Mouse (Mus musculus): ENCODE results near the gene Ten1. TPM values are rescaled to one million over a fixed set of nuclear protein-coding genes. Genes with fewer than 3 reads are reported as not detected.
A peak's percentile ranks its signal among the peaks of the same experiment; 100 is the strongest.

Gene Ten1
- 10 to 100 TPM; 19.2 to 21.9 TPM for total RNA-seq (2021)
- long read RNA-seq, experiment 1, transcript Ten1-201 (4 exons, 902 nt): major isoform, 18 of 24 reads
- long read RNA-seq, experiment 1, partial matches to known transcripts: 3 of 24 reads
- long read RNA-seq, experiment 1, other reads (novel, unspliced or antisense): 3 of 24 reads
- long read RNA-seq, experiment 2, transcript Ten1-201 (4 exons, 902 nt): major isoform, 16 of 20 reads
- long read RNA-seq, experiment 2, partial matches to known transcripts: 4 of 20 reads
- long read RNA-seq, experiment 2, other reads (novel, unspliced or antisense): 0 of 20 reads

GRCm38 (mm10) chr11:116198639-116199531 is at the start of gene Ten1, which contains the start of gene Acox1:
Gene Ten1, plus strand, starts transcription at chr11:116198855.
Gene Acox1, minus strand, starts transcription at chr11:116199045.
- intact Hi-C loops (cut with DNase I): no loop called here
- DNase-seq: peak; percentile 97

- no peak for DNase-seq
- intact Hi-C loops (cut with DNase I): no loop called here
These were observed 49.3 kb upstream of the Ten1 start for GRCm38 (mm10) chr11:116149341-116149740.

DNA sequence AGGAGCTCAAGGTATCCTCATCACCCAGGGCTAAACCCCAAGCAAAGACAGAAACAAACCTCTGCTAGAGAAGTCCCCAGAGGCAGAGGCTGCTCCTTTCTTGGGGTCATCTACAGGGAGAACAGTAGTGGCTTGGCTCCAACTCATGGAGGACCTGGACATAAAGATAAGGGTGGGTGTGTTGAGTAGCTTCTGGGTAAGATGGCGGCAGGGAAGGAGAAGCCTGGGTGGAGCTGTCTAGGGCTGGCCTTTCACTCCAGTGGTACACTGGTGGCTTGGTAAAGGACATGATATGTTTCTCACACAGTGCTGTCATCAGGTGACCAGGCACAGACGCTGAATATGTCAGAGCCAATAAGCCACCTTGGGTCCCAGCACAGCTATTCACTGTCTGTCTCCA is 47.7 kb upstream of the Ten1 start:
- intact Hi-C loops (cut with DNase I): no loop called here
- no peak for DNase-seq

GRCm38 (mm10) chr11:116161312-116161711 is 37.3 kb upstream of the Ten1 start:
- no peak for DNase-seq
- intact Hi-C loops (cut with DNase I): no loop called here

GRCm38 (mm10) chr11:116162146-116162545 is 36.5 kb upstream of the Ten1 start:
- no peak for DNase-seq
- intact Hi-C loops (cut with DNase I): no loop called here

- intact Hi-C loops (cut with DNase I): no loop called here
These were observed 35.7 kb upstream of the Ten1 start for GRCm38 (mm10) chr11:116163002-116163401.

GRCm38 (mm10) chr11:116167232-116167631 is 31.4 kb upstream of the Ten1 start:
- intact Hi-C loops (cut with DNase I): no loop called here

More at GRCm38 (mm10) chr11:116163002-116163401, 35.7 kb upstream of the Ten1 start:
- DNase-seq: no peak

DNA sequence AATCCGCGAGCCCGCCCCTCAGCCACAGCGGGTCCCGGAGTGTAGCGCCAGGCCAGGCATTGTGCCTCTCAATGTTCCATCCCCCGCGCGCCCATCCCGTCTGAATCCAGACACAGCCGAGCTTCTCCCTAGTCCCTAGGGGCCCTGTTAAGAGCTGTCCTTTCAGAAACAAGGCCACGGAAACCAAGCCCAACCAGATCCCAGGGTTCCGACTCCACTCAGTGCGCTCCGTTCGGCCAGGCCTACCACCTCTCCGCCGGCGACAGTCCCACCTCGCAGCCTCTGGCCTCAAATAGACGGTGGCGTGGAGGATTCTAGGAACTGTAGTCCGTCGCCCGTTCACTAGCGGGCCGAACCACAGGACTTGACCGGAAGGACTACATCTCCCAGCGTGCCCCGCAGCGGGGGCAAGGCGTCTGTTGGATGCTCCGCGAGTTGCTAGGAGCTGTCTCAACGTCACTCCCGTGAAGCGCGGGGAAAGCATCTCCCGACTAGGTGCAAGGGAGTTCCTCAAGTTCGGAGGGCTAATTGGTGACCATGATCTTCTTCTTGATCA is 30.7 kb upstream of the Ten1 start, which contains the start of gene Fbf1:
Gene Fbf1, minus strand, starts transcription at position 283 of the 556 bp plus-strand sequence.
- DNase-seq: peak; percentile 87 to 92
- intact Hi-C loops (cut with DNase I): no loop called here

More at GRCm38 (mm10) chr11:116167232-116167631, 31.4 kb upstream of the Ten1 start:
- DNase-seq: no peak

- intact Hi-C loops (cut with DNase I): no loop called here
- no peak for DNase-seq
These were observed 29.4 kb upstream of the Ten1 start for GRCm38 (mm10) chr11:116169214-116169613.

GRCm38 (mm10) chr11:116170003-116170800 is 28.5 kb upstream of the Ten1 start:
- intact Hi-C loops (cut with DNase I): no loop called here
- DNase-seq: no peak

DNA sequence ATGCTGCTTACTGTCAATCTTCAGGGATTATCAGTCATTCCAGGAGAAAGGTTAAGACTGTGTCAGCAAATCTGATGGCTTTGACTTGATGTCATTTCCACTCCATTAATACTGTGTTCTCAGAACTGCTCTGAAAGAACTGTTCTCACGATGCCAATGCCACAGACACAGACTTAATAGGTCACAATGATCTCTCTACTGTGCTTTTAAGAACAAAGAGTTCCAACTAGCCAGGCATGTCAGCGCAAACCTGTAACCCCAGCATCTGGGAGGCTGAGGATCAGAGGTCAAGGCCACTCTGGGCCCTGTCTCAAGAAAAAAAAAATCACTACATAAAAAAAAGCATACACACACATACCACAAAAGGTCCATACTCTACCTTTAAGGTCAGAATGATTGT is 26.7 kb upstream of the Ten1 start:
- intact Hi-C loops (cut with DNase I): no loop called here

GRCm38 (mm10) chr11:116174775-116175448 is 23.7 kb upstream of the Ten1 start:
- intact Hi-C loops (cut with DNase I): no loop called here
- DNase-seq: no peak

More for the DNA sequence above, 26.7 kb upstream of the Ten1 start:
- DNase-seq: no peak

DNA sequence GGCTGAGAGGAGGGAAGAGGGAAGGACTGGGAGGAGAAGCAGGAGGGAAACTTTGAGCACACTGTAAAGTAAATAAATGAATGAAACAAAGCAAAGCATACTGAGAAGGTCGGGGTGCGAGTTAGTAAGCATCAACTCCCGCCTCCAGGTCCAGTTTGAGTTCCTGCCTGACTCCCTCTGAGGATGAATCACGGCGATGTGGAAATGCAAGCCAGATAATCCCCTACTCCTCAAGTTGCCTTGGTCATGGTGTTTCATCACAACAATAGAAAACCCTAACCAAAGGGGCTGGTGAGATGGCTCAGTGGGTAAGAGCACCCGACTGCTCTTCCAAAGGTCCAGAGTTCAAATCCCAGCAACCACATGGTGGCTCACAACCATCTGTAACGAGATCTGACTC is 22.6 kb upstream of the Ten1 start:
- no peak for DNase-seq
- intact Hi-C loops (cut with DNase I): no loop called here

GRCm38 (mm10) chr11:116178411-116179121 is 20.1 kb upstream of the Ten1 start:
- intact Hi-C loops (cut with DNase I): no loop called here
- no peak for DNase-seq

- no peak for DNase-seq
These were observed 12.8 kb upstream of the Ten1 start for GRCm38 (mm10) chr11:116185836-116186235.

DNA sequence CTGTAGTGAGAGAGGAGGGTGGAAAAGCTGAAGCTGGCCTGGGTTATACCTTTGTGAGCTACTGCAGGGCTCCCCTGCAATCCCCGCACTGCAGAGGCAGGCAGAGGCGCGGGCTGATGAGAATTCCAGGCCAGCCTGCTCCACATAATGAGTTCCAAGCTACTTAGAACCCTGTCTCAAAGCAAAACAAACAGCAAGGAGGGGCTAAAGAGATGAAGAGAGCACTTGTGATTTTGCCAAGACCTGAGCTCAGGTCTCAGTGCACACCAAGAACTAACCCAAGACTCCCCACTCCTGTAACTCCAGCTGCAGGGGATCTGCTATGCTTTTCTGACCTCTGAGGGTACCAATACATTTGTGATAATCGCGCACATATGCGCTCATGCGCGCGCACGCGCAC is 12.3 kb upstream of the Ten1 start:
- intact Hi-C loops (cut with DNase I): no loop called here
- DNase-seq: no peak

More at GRCm38 (mm10) chr11:116185836-116186235, 12.8 kb upstream of the Ten1 start:
- intact Hi-C loops (cut with DNase I): no loop called here

GRCm38 (mm10) chr11:116187226-116187930 is 11.3 kb upstream of the Ten1 start:
- DNase-seq: no peak
- intact Hi-C loops (cut with DNase I): no loop called here

DNA sequence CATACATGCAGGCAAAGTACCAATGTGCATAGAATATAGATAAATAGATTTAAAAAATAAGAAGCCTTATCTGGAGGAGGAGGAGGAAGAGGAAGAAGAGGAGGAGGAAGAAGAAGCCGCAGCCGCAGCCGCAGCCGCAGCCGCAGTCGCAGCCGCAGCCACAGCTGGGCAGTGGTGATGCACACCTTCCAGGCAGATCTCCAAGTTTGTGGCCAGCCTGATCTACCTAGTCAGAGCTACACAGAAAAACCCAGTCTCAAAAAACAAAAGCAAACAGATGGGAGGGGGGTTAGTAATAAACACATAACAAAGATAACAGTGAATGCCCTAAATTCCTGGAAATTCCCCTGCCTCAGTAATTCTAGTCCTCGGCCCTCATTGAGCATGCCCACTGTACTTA is 4.0 kb upstream of the Ten1 start:
- DNase-seq: no peak
- intact Hi-C loops (cut with DNase I): no loop called here
